Mouse (Mus musculus): ENCODE measurements around the gene Hepacam2. TPM values are rescaled to one million over a fixed set of nuclear protein-coding genes. Genes with fewer than 3 reads are reported as not detected.

Hepacam2 gene
- polyA plus RNA-seq, 1 experiment from 2014 or later: 3.2 TPM

Other genes starting within 250 kb of the Hepacam2 start
- 16.2 and 17.9 TPM in 2 replicates for gene Samd9l, start 98.7 kb downstream of the Hepacam2 start, polyA plus RNA-seq (2015; fragmentation: Nextera tagmentation; extraction: Ambion mirVana)
- gene Vps50, start 84 bp upstream of the Hepacam2 start, polyA plus RNA-seq (2015; fragmentation: Nextera tagmentation; extraction: Ambion mirVana): 27.6 and 30.8 TPM in 2 replicates